Mouse (Mus musculus) hindbrain, embryonic 14.5 days (tissue): ENCODE measurements around the gene Myo18a. TPM values are rescaled to one million over a fixed set of nuclear protein-coding genes. Genes with fewer than 3 reads are reported as not detected.

Experiments used
- ATAC-seq: fragments of 200-750 bp; cut with Nextera tagmentation; 2 replicates; pipeline ENCODE4 v1.8.0; 2017; ENCODE audit warnings: moderate number of reproducible peaks, mild to moderate bottlenecking, moderate TSS enrichment, moderate library complexity; ENCODE audit not compliant: low FRiP score
- DNase-seq: peaks from one replicate; pipeline ENCODE4 v3.0.0-alpha.2; 2015; ENCODE audit warnings: low spot score
- H3K27ac ChIP-seq: fragments of 300-500 bp; sonication (generic); 2 replicates; pipeline ENCODE4 v1.5.1; 2014; ENCODE audit warnings: mild to moderate bottlenecking, moderate library complexity
- H3K27me3 ChIP-seq: fragments of 300-500 bp; sonication (generic); 2 replicates; pipeline ENCODE4 v1.6.1; 2014; ENCODE audit warnings: mild to moderate bottlenecking, low read length, mixed read lengths; ENCODE audit not compliant: control insufficient read depth, insufficient read depth
- H3K36me3 ChIP-seq: fragments of 300-500 bp; sonication (generic); replicated peaks from 2 replicates; pipeline ENCODE4 v1.6.1; 2014; ENCODE audit not compliant: control insufficient read depth, insufficient read depth
- H3K4me1 ChIP-seq: fragments of 300-500 bp; sonication (generic); replicated peaks from 2 replicates; pipeline ENCODE4 v1.6.1; 2014; ENCODE audit warnings: antibody characterized with exemption, low read length, mixed read lengths; ENCODE audit not compliant: control insufficient read depth, insufficient read depth
- H3K4me2 ChIP-seq: fragments of 300-500 bp; sonication (generic); replicated peaks from 2 replicates; pipeline ENCODE4 v1.6.1; 2014; ENCODE audit warnings: mild to moderate bottlenecking, moderate library complexity
- H3K4me3 ChIP-seq: fragments of 300-500 bp; sonication (generic); replicated peaks from 2 replicates; pipeline ENCODE4 v1.5.1; 2014; ENCODE audit warnings: mild to moderate bottlenecking, low read length
- H3K9ac ChIP-seq: fragments of 300-500 bp; sonication (generic); 2 replicates; pipeline ENCODE4 v1.6.1; 2014
- H3K9me3 ChIP-seq: fragments of 300-500 bp; sonication (generic); 2 replicates; pipeline ENCODE4 v1.6.1; 2016; ENCODE audit warnings: low read length; ENCODE audit not compliant: control insufficient read depth
- WGBS: fragments of 180-500 bp; shearing (Covaris S2); extraction: QIAGEN DNeasy Blood & Tissue Kit; methylation state at CpG from one replicate; pipeline ENCODE4 v1.1.7; 2014; 5-methylcytosine and 5-hydroxymethylcytosine counted together
- polyA plus RNA-seq: library from polyadenylated mRNA; unstranded; fragments of >200 nt; fragmentation: Nextera tagmentation; extraction: Ambion mirVana; gene quantifications from 2 replicates; pipeline ENCODE4 v1.2.1, GENCODE M21; 2014

Myo18a gene
- polyA plus RNA-seq, 1 experiment from 2014 or later: 42.1 TPM

- H3K9ac ChIP-seq: no peak overlapping the region
Measured at GRCm38 (mm10) chr11:77849151-77849550, 86.1 kb downstream of the Myo18a start.

GRCm38 (mm10) chr11:77850401-77851244 is 87.6 kb downstream of the Myo18a start:
- Histone ChIP-seq H3K9ac (peak overlapping the region; percentile 21; the same call in 1 of the 2 replicates), H3K27me3 (no peaks in the 10 kb centered on the region), H3K4me3 (no peak overlapping the region), H3K36me3 (peaks cover 70% of the 10 kb centered on the region), H3K27ac (peak overlapping the region; percentile 91), H3K4me2 (peak overlapping the region; percentile 21), H3K4me1 (peaks cover 70% of the 10 kb centered on the region), H3K9me3 (no peaks in the 10 kb centered on the region)
- ATAC-seq (peak; percentile 87), DNase-seq (peak; percentile 72)
- 23% methylated on average over 24 of the region's 24 CpGs for WGBS

More at GRCm38 (mm10) chr11:77849151-77849550, 86.1 kb downstream of the Myo18a start:
- whole genome bisulfite sequencing: 81% methylated on average over 7 of the region's 7 CpGs
- no peak for DNase-seq
- H3K27me3 ChIP-seq: no peaks in the 10 kb centered on the region
- peaks cover 60% of the 10 kb centered on the region for H3K4me1 ChIP-seq
- no peak overlapping the region for H3K4me2 ChIP-seq
- ATAC-seq: no peak
- H3K36me3 ChIP-seq: peaks cover 74% of the 10 kb centered on the region
- H3K4me3 ChIP-seq: no peak overlapping the region
- peak overlapping the region; percentile 61; the same call in 1 of the 2 replicates for H3K27ac ChIP-seq
- H3K9me3 ChIP-seq: no peaks in the 10 kb centered on the region

DNA sequence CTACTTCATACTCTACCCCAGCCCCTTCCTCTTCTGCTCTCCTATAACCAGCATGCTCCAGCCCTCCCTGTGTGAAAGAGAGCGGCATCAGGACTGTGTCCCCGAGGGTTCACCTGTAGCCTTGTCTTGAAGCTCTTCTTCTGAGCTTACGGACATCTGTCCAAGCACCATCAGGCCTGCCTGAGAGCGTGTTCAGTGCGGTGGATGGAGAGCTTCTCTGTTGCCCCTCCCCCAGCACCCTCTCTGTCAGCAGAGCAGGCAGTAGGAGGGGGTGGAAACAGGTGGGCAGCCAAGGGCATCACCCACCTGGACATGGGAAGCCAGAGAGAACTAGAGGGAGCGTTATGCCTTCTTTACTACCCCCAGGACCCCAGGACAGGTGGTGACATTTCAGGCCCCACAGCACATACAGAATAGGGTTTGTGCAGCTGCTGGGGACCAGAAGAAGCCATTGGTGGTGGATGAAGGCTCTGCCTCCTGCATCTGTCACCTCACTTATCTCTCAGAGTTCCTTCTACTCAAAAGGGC is 88.5 kb downstream of the Myo18a start:
- Histone ChIP-seq H3K9ac (0 out of 2 replicates have a peak overlapping the region, but pooled peaks have one; percentile 5), H3K36me3 (peaks cover 61% of the 10 kb centered on the region), H3K9me3 (no peaks in the 10 kb centered on the region), H3K27ac (peak overlapping the region; percentile 91), H3K4me1 (peaks cover 78% of the 10 kb centered on the region), H3K4me2 (no peak overlapping the region; the same call in 1 of the 2 replicates), H3K4me3 (no peak overlapping the region), H3K27me3 (no peaks in the 10 kb centered on the region)
- WGBS: 46% methylated on average over 6 of the region's 6 CpGs
- peak; percentile 6; the same call in 1 of the 2 replicates for ATAC-seq
- no peak for DNase-seq

DNA sequence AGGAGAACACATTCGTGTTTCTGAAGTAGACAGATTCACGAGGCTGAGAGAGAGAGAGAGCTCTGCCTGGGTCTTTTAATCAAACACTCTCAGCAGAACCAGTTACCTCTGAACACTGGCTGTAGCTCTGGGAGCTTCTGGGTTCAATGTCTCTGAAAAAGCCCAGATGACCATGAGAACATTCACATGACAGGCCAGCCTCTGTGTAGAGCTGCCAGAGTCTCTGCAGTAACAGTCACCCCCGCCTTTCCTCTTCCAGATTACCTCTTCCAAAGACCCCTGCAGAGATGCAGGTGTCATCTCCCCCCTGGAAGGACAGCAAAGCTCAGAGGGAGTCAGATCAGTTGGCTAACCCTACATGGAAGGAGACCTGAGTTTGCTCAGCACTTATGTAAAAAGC is 89.1 kb downstream of the Myo18a start:
- 68% methylated on average over 3 of the region's 3 CpGs for WGBS
- Histone ChIP-seq H3K4me3 (no peak overlapping the region), H3K4me2 (no peak overlapping the region), H3K27me3 (no peaks in the 10 kb centered on the region), H3K36me3 (peaks cover 55% of the 10 kb centered on the region), H3K9ac (no peak overlapping the region), H3K4me1 (peaks cover 76% of the 10 kb centered on the region), H3K27ac (peak overlapping the region; percentile 91; the same call in 1 of the 2 replicates), H3K9me3 (no peaks in the 10 kb centered on the region)
- DNase-seq: no peak
- ATAC-seq: no peak

GRCm38 (mm10) chr11:77852941-77853668 is 90.1 kb downstream of the Myo18a start:
- peaks cover 52% of the 10 kb centered on the region for H3K36me3 ChIP-seq
- no peak overlapping the region for H3K27ac ChIP-seq
- ATAC-seq (no peak), DNase-seq (no peak)
- peaks cover 75% of the 10 kb centered on the region for H3K4me1 ChIP-seq
- H3K4me3 ChIP-seq: no peak overlapping the region
- no peaks in the 10 kb centered on the region for H3K9me3 ChIP-seq
- WGBS: 94% methylated on average over 17 of the region's 17 CpGs
- no peaks in the 10 kb centered on the region for H3K27me3 ChIP-seq
- H3K4me2 ChIP-seq: no peak overlapping the region
- no peak overlapping the region for H3K9ac ChIP-seq

GRCm38 (mm10) chr11:77854641-77855040 is 91.6 kb downstream of the Myo18a start:
- Histone ChIP-seq H3K4me3 (no peak overlapping the region), H3K4me1 (peaks cover 76% of the 10 kb centered on the region), H3K4me2 (no peak overlapping the region), H3K27ac (peak overlapping the region; percentile 87), H3K27me3 (no peaks in the 10 kb centered on the region), H3K9ac (peak overlapping the region; percentile 44), H3K9me3 (no peaks in the 10 kb centered on the region), H3K36me3 (peaks cover 54% of the 10 kb centered on the region)
- ATAC-seq: no peak
- 55% methylated on average over 3 of the region's 3 CpGs for WGBS
- no peak for DNase-seq

- Histone ChIP-seq H3K9me3 (no peaks in the 10 kb centered on the region), H3K4me1 (peaks cover 74% of the 10 kb centered on the region), H3K4me3 (no peak overlapping the region), H3K4me2 (no peak overlapping the region), H3K27me3 (0 out of 2 replicates have a peak, but pooled peaks cover 4% of the 10 kb centered on the region), H3K9ac (peak overlapping the region; percentile 44), H3K36me3 (peaks cover 57% of the 10 kb centered on the region), H3K27ac (peak overlapping the region; percentile 87)
- no peak for ATAC-seq
- DNase-seq: no peak
- WGBS: 25% methylated on average over 15 of the region's 15 CpGs
Measured at GRCm38 (mm10) chr11:77855396-77855795, 92.3 kb downstream of the Myo18a start.

DNA sequence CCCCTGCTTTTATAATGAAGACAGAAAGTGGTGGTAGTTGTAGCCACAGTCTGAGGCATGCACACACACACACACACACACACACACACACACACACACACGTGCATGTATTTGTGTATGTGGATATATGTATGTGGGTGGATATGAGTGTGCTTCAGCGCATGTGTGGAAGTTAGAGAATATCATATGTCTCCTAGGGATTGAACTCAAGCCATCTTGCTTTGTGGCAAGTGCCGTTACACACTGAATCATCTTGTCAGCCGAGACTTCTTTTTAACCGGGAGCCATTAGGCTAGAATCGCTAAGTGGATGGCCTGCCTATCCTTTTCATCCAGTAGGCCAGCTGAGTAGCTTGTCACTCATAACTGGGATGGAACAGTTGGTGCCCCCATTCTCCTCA is 94.0 kb downstream of the Myo18a start:
- H3K9ac ChIP-seq: 0 out of 2 replicates have a peak overlapping the region, but pooled peaks have one; percentile 4
- WGBS: 76% methylated on average over 6 of the region's 6 CpGs
- no peak overlapping the region for H3K4me3 ChIP-seq
- H3K4me1 ChIP-seq: peaks cover 64% of the 10 kb centered on the region
- H3K27me3 ChIP-seq: 0 out of 2 replicates have a peak, but pooled peaks cover 10% of the 10 kb centered on the region
- no peaks in the 10 kb centered on the region for H3K9me3 ChIP-seq
- peaks cover 59% of the 10 kb centered on the region for H3K36me3 ChIP-seq
- DNase-seq (no peak), ATAC-seq (no peak)
- H3K4me2 ChIP-seq: no peak overlapping the region
- H3K27ac ChIP-seq: peak overlapping the region; percentile 87

DNA sequence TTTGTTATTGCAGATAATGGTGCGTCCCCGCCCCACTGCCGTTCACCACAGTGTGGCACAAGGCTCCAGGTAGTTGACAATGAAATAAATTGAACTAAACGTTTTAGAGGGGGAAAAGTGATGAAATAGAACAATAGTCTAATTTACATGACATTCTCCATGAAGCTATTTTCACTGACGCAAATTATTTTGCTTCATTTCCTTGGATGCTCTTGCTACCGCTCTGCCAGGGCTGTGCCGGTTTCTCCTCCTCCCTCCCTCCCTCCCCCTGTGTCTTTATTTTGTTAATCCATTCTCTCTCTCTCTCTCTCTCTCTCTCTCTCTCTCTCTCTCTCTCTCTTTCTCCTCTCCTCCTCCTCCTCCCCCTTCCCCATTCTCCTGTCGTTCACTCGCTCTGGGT is 95.5 kb downstream of the Myo18a start:
- Histone ChIP-seq H3K4me2 (no peak overlapping the region), H3K4me3 (no peak overlapping the region), H3K9me3 (no peaks in the 10 kb centered on the region), H3K27ac (peak overlapping the region; percentile 87), H3K4me1 (peaks cover 65% of the 10 kb centered on the region), H3K27me3 (0 out of 2 replicates have a peak, but pooled peaks cover 10% of the 10 kb centered on the region), H3K9ac (peak overlapping the region; percentile 28; the same call in 1 of the 2 replicates), H3K36me3 (peaks cover 45% of the 10 kb centered on the region)
- no peak for ATAC-seq
- 26% methylated on average over 9 of the region's 9 CpGs for WGBS
- no peak for DNase-seq
